Mouse (Mus musculus) liver, embryonic 11.5 days (tissue): Measurements from ENCODE around the gene Six2. TPM values are rescaled to one million over a fixed set of nuclear protein-coding genes. Genes with fewer than 3 reads are reported as not detected.
"Not testable (repeated sequence)": the region's sequence is repeated elsewhere in the genome, so short reads cannot be mapped to it uniquely, and the experiment has no call there.

Source experiments
- ATAC-seq: fragments of 200-750 bp; cut with Nextera tagmentation; replicated peaks from 2 replicates; pipeline ENCODE4 v1.8.0; 2017; ENCODE audit warnings: moderate number of reproducible peaks, mild to moderate bottlenecking, moderate TSS enrichment, moderate library complexity; ENCODE audit not compliant: low FRiP score
- DNase-seq: peaks from one replicate; pipeline ENCODE4 v3.0.0-alpha.2; 2017; ENCODE audit warnings: low spot score
- H3K27ac ChIP-seq: fragments of 300-500 bp; sonication (generic); 2 replicates; pipeline ENCODE4 v1.5.1; 2014; ENCODE audit warnings: mild to moderate bottlenecking, low read depth, low read length, control low read depth
- H3K27me3 ChIP-seq: fragments of 300-500 bp; sonication (generic); replicated peaks from 2 replicates; pipeline ENCODE4 v1.6.1; 2014; ENCODE audit warnings: low read length, mixed read lengths; ENCODE audit not compliant: control insufficient read depth, insufficient read depth
- H3K36me3 ChIP-seq: fragments of 300-500 bp; sonication (generic); 2 replicates; pipeline ENCODE4 v1.6.1; 2014; ENCODE audit warnings: mild to moderate bottlenecking, low read length, moderate library complexity, mixed read lengths; ENCODE audit not compliant: control insufficient read depth, insufficient read depth
- H3K4me1 ChIP-seq: fragments of 300-500 bp; sonication (generic); replicated peaks from 2 replicates; pipeline ENCODE4 v1.6.1; 2014; ENCODE audit warnings: low read length, mixed read lengths; ENCODE audit not compliant: control insufficient read depth, insufficient read depth
- H3K4me2 ChIP-seq: fragments of 300-500 bp; sonication (generic); 2 replicates; pipeline ENCODE4 v1.6.1; 2014; ENCODE audit warnings: mild to moderate bottlenecking, control low read depth, moderate library complexity
- H3K4me3 ChIP-seq: fragments of 300-500 bp; sonication (generic); 2 replicates; pipeline ENCODE4 v1.5.1; 2014; ENCODE audit warnings: low read depth, low read length, control low read depth
- H3K9ac ChIP-seq: fragments of 300-500 bp; sonication (generic); 2 replicates; pipeline ENCODE4 v1.6.1; 2014; ENCODE audit warnings: low read depth, low read length, control low read depth
- H3K9me3 ChIP-seq: fragments of 300-500 bp; sonication (generic); 2 replicates; pipeline ENCODE4 v1.6.1; 2016; ENCODE audit warnings: low read length, inconsistent platforms, mixed read lengths; ENCODE audit not compliant: control insufficient read depth
- WGBS: fragments of 180-500 bp; shearing (Covaris S2); extraction: QIAGEN DNeasy Blood & Tissue Kit; methylation state at CpG from one replicate; pipeline ENCODE4 v1.1.7; 2014; 5-methylcytosine and 5-hydroxymethylcytosine counted together
- polyA plus RNA-seq: library from polyadenylated mRNA; unstranded; fragments of >200 nt; fragmentation: Nextera tagmentation; extraction: Ambion mirVana; gene quantifications from 2 replicates; pipeline ENCODE4 v1.2.1, GENCODE M21; 2014

Gene Six2
- polyA plus RNA-seq, 1 experiment from 2014 or later: 1.0 TPM

- Histone ChIP-seq H3K9ac (no peak overlapping the region), H3K36me3 (no peaks in the 10 kb centered on the region), H3K4me1 (peaks cover 5% of the 10 kb centered on the region), H3K9me3 (no peaks in the 10 kb centered on the region), H3K4me3 (peak overlapping the region; percentile 47), H3K27ac (no peak overlapping the region), H3K27me3 (peaks cover 99% of the 10 kb centered on the region), H3K4me2 (peak overlapping the region; percentile 59)
- DNase-seq (peak; percentile 47), ATAC-seq (no peak)
- 2% methylated on average over 42 of the region's 42 CpGs for WGBS
Measured at GRCm38 (mm10) chr17:85686476-85687420, 1.3 kb downstream of the Six2 start.

- Histone ChIP-seq H3K9me3 (no peaks in the 10 kb centered on the region), H3K36me3 (no peaks in the 10 kb centered on the region), H3K27me3 (peaks cover 99% of the 10 kb centered on the region), H3K4me1 (peaks cover 5% of the 10 kb centered on the region), H3K27ac (no peak overlapping the region), H3K4me2 (no peak overlapping the region), H3K4me3 (peak overlapping the region; percentile 6; the same call in 1 of the 2 replicates), H3K9ac (no peak overlapping the region)
- WGBS: 6% methylated on average over 11 of the region's 11 CpGs
- DNase-seq (no peak), ATAC-seq (no peak)
Measured at GRCm38 (mm10) chr17:85685689-85686281, 2.3 kb downstream of the Six2 start.

GRCm38 (mm10) chr17:85684841-85685688 lies 3.0 kb downstream of the Six2 start:
- Histone ChIP-seq H3K27me3 (peaks cover 99% of the 10 kb centered on the region), H3K36me3 (no peaks in the 10 kb centered on the region), H3K9ac (no peak overlapping the region), H3K4me2 (no peak overlapping the region), H3K4me1 (peaks cover 5% of the 10 kb centered on the region), H3K9me3 (no peaks in the 10 kb centered on the region), H3K4me3 (peak overlapping the region; percentile 6; the same call in 1 of the 2 replicates), H3K27ac (no peak overlapping the region)
- ATAC-seq (no peak), DNase-seq (peak; percentile 58)
- 3% methylated on average over 44 of the region's 46 CpGs for WGBS

- H3K27me3 ChIP-seq: peaks cover 99% of the 10 kb centered on the region
- not testable (repeated sequence) for H3K36me3 ChIP-seq, H3K4me3 ChIP-seq, H3K27ac ChIP-seq, H3K9ac ChIP-seq, H3K4me1 ChIP-seq, H3K9me3 ChIP-seq, ATAC-seq, DNase-seq
- peak overlapping the region; percentile 10; the same call in 1 of the 2 replicates for H3K4me2 ChIP-seq
- 6% methylated on average over 6 of the region's 6 CpGs for WGBS
Measured at GRCm38 (mm10) chr17:85684436-85684835, 3.6 kb downstream of the Six2 start.

GRCm38 (mm10) chr17:85683984-85684307 lies 4.1 kb downstream of the Six2 start:
- Histone ChIP-seq H3K4me3 (no peak overlapping the region), H3K4me2 (peak overlapping the region; percentile 10), H3K36me3 (no peaks in the 10 kb centered on the region), H3K27ac (no peak overlapping the region), H3K27me3 (peaks cover 99% of the 10 kb centered on the region), H3K9me3 (no peaks in the 10 kb centered on the region), H3K4me1 (peaks cover 5% of the 10 kb centered on the region), H3K9ac (no peak overlapping the region)
- under 1% methylated on average over 17 of the region's 17 CpGs for WGBS
- DNase-seq (no peak), ATAC-seq (no peak)

- Histone ChIP-seq H3K27ac (no peak overlapping the region), H3K4me2 (peak overlapping the region; percentile 17), H3K27me3 (peaks cover 99% of the 10 kb centered on the region), H3K36me3 (no peaks in the 10 kb centered on the region), H3K4me3 (peak overlapping the region; percentile 21; the same call in 1 of the 2 replicates), H3K9ac (no peak overlapping the region), H3K9me3 (no peaks in the 10 kb centered on the region), H3K4me1 (peaks cover 5% of the 10 kb centered on the region)
- DNase-seq (no peak), ATAC-seq (no peak)
- 4% methylated on average over 25 of the region's 25 CpGs for WGBS
Measured at GRCm38 (mm10) chr17:85683111-85683983, 4.7 kb downstream of the Six2 start.

- Histone ChIP-seq H3K9ac (no peak overlapping the region), H3K4me1 (no peaks in the 10 kb centered on the region), H3K4me3 (no peak overlapping the region), H3K36me3 (no peaks in the 10 kb centered on the region), H3K27ac (no peak overlapping the region), H3K4me2 (no peak overlapping the region), H3K27me3 (peaks cover 95% of the 10 kb centered on the region), H3K9me3 (no peaks in the 10 kb centered on the region)
- WGBS: 15% methylated on average over 7 of the region's 7 CpGs
- no peak for ATAC-seq
- no peak for DNase-seq
Measured at GRCm38 (mm10) chr17:85682181-85682710, 5.8 kb downstream of the Six2 start.
